Mouse (Mus musculus) neural tube, embryonic 12.5 days (tissue): ENCODE measurements around the gene Babam2. TPM values are rescaled to one million over a fixed set of nuclear protein-coding genes. Genes with fewer than 3 reads are reported as not detected.

Experiments used
- ATAC-seq: fragments of 200-750 bp; cut with Nextera tagmentation; 2 replicates; pipeline ENCODE4 v1.8.0; 2017; ENCODE audit warnings: low read depth, mild to moderate bottlenecking, moderate TSS enrichment, moderate library complexity; ENCODE audit not compliant: low FRiP score
- H3K27ac ChIP-seq: fragments of 300-500 bp; sonication (generic); 2 replicates; pipeline ENCODE4 v1.5.1; 2016
- H3K27me3 ChIP-seq: fragments of 300-500 bp; sonication (generic); replicated peaks from 2 replicates; pipeline ENCODE4 v1.6.1; 2016; ENCODE audit warnings: mild to moderate bottlenecking
- H3K36me3 ChIP-seq: fragments of 300-500 bp; sonication (generic); 2 replicates; pipeline ENCODE4 v1.6.1; 2016; ENCODE audit warnings: mild to moderate bottlenecking
- H3K4me1 ChIP-seq: fragments of 300-500 bp; sonication (generic); 2 replicates; pipeline ENCODE4 v1.6.1; 2016
- H3K4me2 ChIP-seq: fragments of 300-500 bp; sonication (generic); replicated peaks from 2 replicates; pipeline ENCODE4 v1.6.1; 2016; ENCODE audit warnings: mild to moderate bottlenecking
- H3K4me3 ChIP-seq: fragments of 300-500 bp; sonication (generic); 2 replicates; pipeline ENCODE4 v1.5.1; 2016
- H3K9ac ChIP-seq: fragments of 300-500 bp; sonication (generic); 2 replicates; pipeline ENCODE4 v1.6.1; 2016; ENCODE audit warnings: mild to moderate bottlenecking
- H3K9me3 ChIP-seq: fragments of 300-500 bp; sonication (generic); 2 replicates; pipeline ENCODE4 v1.6.1; 2016; ENCODE audit warnings: mild to moderate bottlenecking
- WGBS: fragments of 180-500 bp; shearing (Covaris S2); methylation state at CpG from one replicate; pipeline ENCODE4 v1.1.7; 2016; 5-methylcytosine and 5-hydroxymethylcytosine counted together
- polyA plus RNA-seq: library from polyadenylated mRNA; unstranded; fragments of >200 nt; fragmentation: Nextera tagmentation; extraction: Ambion mirVana; gene quantifications from 2 replicates; pipeline ENCODE4 v1.2.1, GENCODE M21; 2016

Babam2 gene
- polyA plus RNA-seq, 1 experiment from 2014 or later, result 36.0 TPM

- Histone ChIP-seq H3K27ac (no peak overlapping the region), H3K9ac (no peak overlapping the region), H3K4me3 (no peak overlapping the region), H3K27me3 (no peaks in the 10 kb centered on the region), H3K36me3 (no peaks in the 10 kb centered on the region), H3K4me1 (no peaks in the 10 kb centered on the region), H3K4me2 (no peak overlapping the region), H3K9me3 (no peaks in the 10 kb centered on the region)
- 73% methylated on average over 6 of the region's 6 CpGs for WGBS
- no peak for ATAC-seq
These were observed 27.0 kb downstream of the Babam2 start for GRCm38 (mm10) chr5:31724519-31724918.

GRCm38 (mm10) chr5:31725885-31726284 is 28.4 kb downstream of the Babam2 start:
- 84% methylated on average over 2 of the region's 2 CpGs for WGBS
- no peak for ATAC-seq
- Histone ChIP-seq H3K27ac (no peak overlapping the region), H3K36me3 (no peaks in the 10 kb centered on the region), H3K4me1 (no peaks in the 10 kb centered on the region), H3K4me2 (no peak overlapping the region), H3K27me3 (no peaks in the 10 kb centered on the region), H3K4me3 (no peak overlapping the region), H3K9me3 (no peaks in the 10 kb centered on the region), H3K9ac (no peak overlapping the region)

- H3K36me3 ChIP-seq, result no peaks in the 10 kb centered on the region
- H3K9me3 ChIP-seq, result no peaks in the 10 kb centered on the region
- H3K4me1 ChIP-seq, result no peaks in the 10 kb centered on the region
- H3K4me3 ChIP-seq, result no peak overlapping the region
- H3K4me2 ChIP-seq, result no peak overlapping the region
- H3K27me3 ChIP-seq, result no peaks in the 10 kb centered on the region
- no peak overlapping the region for H3K27ac ChIP-seq
- WGBS, result 85% methylated on average over 5 of the region's 5 CpGs
- no peak overlapping the region for H3K9ac ChIP-seq
- no peak for ATAC-seq
These were observed 30.0 kb downstream of the Babam2 start for GRCm38 (mm10) chr5:31727456-31727855.

GRCm38 (mm10) chr5:31732644-31733338 is 35.3 kb downstream of the Babam2 start:
- H3K36me3 ChIP-seq, result no peaks in the 10 kb centered on the region
- WGBS, result 64% methylated on average over 3 of the region's 3 CpGs
- H3K4me1 ChIP-seq, result no peaks in the 10 kb centered on the region
- H3K4me2 ChIP-seq, result no peak overlapping the region
- no peaks in the 10 kb centered on the region for H3K9me3 ChIP-seq
- H3K4me3 ChIP-seq, result no peak overlapping the region
- no peak for ATAC-seq
- no peak overlapping the region for H3K9ac ChIP-seq
- no peaks in the 10 kb centered on the region for H3K27me3 ChIP-seq
- no peak overlapping the region for H3K27ac ChIP-seq

GRCm38 (mm10) chr5:31741931-31742330 is 44.4 kb downstream of the Babam2 start:
- Histone ChIP-seq H3K27me3 (no peaks in the 10 kb centered on the region), H3K4me3 (no peak overlapping the region), H3K36me3 (no peaks in the 10 kb centered on the region), H3K4me1 (no peaks in the 10 kb centered on the region), H3K9me3 (no peaks in the 10 kb centered on the region), H3K4me2 (no peak overlapping the region), H3K27ac (no peak overlapping the region), H3K9ac (no peak overlapping the region)
- no peak for ATAC-seq
- WGBS, result 94% methylated on average over 1 of the region's 1 CpGs

- ATAC-seq, result no peak
- WGBS, result 44% methylated on average over 4 of the region's 4 CpGs
- Histone ChIP-seq H3K9ac (no peak overlapping the region), H3K4me2 (no peak overlapping the region), H3K27me3 (no peaks in the 10 kb centered on the region), H3K36me3 (no peaks in the 10 kb centered on the region), H3K4me1 (no peaks in the 10 kb centered on the region), H3K4me3 (no peak overlapping the region), H3K9me3 (no peaks in the 10 kb centered on the region), H3K27ac (no peak overlapping the region)
These were observed 45.1 kb downstream of the Babam2 start for GRCm38 (mm10) chr5:31742521-31743031.

GRCm38 (mm10) chr5:31749401-31749800 is 51.9 kb downstream of the Babam2 start:
- Histone ChIP-seq H3K36me3 (no peaks in the 10 kb centered on the region), H3K27ac (no peak overlapping the region), H3K9me3 (no peaks in the 10 kb centered on the region), H3K4me2 (no peak overlapping the region), H3K27me3 (no peaks in the 10 kb centered on the region), H3K4me1 (no peaks in the 10 kb centered on the region), H3K9ac (no peak overlapping the region), H3K4me3 (no peak overlapping the region)
- ATAC-seq, result no peak

GRCm38 (mm10) chr5:31750231-31750925 is 52.9 kb downstream of the Babam2 start:
- Histone ChIP-seq H3K27me3 (no peaks in the 10 kb centered on the region), H3K9ac (no peak overlapping the region), H3K36me3 (no peaks in the 10 kb centered on the region), H3K9me3 (no peaks in the 10 kb centered on the region), H3K4me1 (no peaks in the 10 kb centered on the region), H3K4me3 (no peak overlapping the region), H3K4me2 (no peak overlapping the region), H3K27ac (no peak overlapping the region)
- ATAC-seq, result no peak
- WGBS, result 52% methylated on average over 9 of the region's 9 CpGs

GRCm38 (mm10) chr5:31750955-31751354 is 53.5 kb downstream of the Babam2 start:
- H3K27ac ChIP-seq, result no peak overlapping the region
- no peak overlapping the region for H3K4me3 ChIP-seq
- WGBS, result 95% methylated on average over 4 of the region's 4 CpGs

GRCm38 (mm10) chr5:31754634-31755033 is 57.1 kb downstream of the Babam2 start:
- Histone ChIP-seq H3K4me3 (no peak overlapping the region), H3K27ac (no peak overlapping the region), H3K9me3 (no peaks in the 10 kb centered on the region), H3K36me3 (no peaks in the 10 kb centered on the region), H3K27me3 (no peaks in the 10 kb centered on the region), H3K4me2 (no peak overlapping the region), H3K4me1 (no peaks in the 10 kb centered on the region), H3K9ac (no peak overlapping the region)
- WGBS, result 89% methylated on average over 1 of the region's 1 CpGs
- ATAC-seq, result no peak

More at GRCm38 (mm10) chr5:31750955-31751354, 53.5 kb downstream of the Babam2 start:
- Histone ChIP-seq H3K9me3 (no peaks in the 10 kb centered on the region), H3K36me3 (no peaks in the 10 kb centered on the region), H3K4me2 (no peak overlapping the region), H3K27me3 (no peaks in the 10 kb centered on the region), H3K9ac (no peak overlapping the region), H3K4me1 (no peaks in the 10 kb centered on the region)
- no peak for ATAC-seq

- no peaks in the 10 kb centered on the region for H3K27me3 ChIP-seq
- no peaks in the 10 kb centered on the region for H3K4me1 ChIP-seq
- no peak overlapping the region for H3K4me3 ChIP-seq
- no peak for ATAC-seq
- H3K4me2 ChIP-seq, result no peak overlapping the region
- WGBS, result 88% methylated on average over 3 of the region's 3 CpGs
- H3K9ac ChIP-seq, result no peak overlapping the region
- no peaks in the 10 kb centered on the region for H3K36me3 ChIP-seq
- H3K27ac ChIP-seq, result no peak overlapping the region
- H3K9me3 ChIP-seq, result no peaks in the 10 kb centered on the region
These were observed 57.8 kb downstream of the Babam2 start for GRCm38 (mm10) chr5:31755255-31755654.

- H3K27me3 ChIP-seq, result no peaks in the 10 kb centered on the region
- no peaks in the 10 kb centered on the region for H3K4me1 ChIP-seq
- no peak for ATAC-seq
- WGBS, result 91% methylated on average over 9 of the region's 9 CpGs
- no peak overlapping the region for H3K27ac ChIP-seq
- no peaks in the 10 kb centered on the region for H3K9me3 ChIP-seq
- no peak overlapping the region for H3K9ac ChIP-seq
- H3K4me3 ChIP-seq, result no peak overlapping the region
- no peak overlapping the region for H3K4me2 ChIP-seq
- no peaks in the 10 kb centered on the region for H3K36me3 ChIP-seq
These were observed 61.0 kb downstream of the Babam2 start for GRCm38 (mm10) chr5:31758310-31759091.
